Mouse (Mus musculus): ENCODE results near the gene Pcnx3.

DNA sequence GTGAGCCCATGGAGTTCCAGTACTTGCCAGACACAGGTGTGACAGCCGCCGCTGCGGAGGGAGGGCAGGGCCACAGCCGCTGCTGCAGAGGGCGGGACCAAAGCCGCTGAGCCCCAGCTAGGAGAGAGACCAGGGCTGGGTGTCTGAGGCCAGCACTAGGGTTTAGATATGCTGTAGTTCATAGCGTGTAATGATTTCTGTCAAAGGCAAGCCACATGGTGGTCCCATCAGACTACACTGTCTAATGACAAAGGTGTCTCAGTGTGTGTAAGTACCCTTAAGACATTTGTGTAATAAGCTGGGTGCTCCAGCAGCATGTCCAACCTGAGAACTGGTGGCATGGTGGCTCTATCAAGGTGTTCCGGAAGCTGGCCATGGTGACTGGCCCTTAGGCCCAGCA, 47.1 kb downstream of the Pcnx3 start:
- TF ChIP-seq EP300 (IDR thresholded peaks at IDR 0.05; ENCODE audit: insufficient read depth, low read depth, low read length) = no peak
- no peak for TF ChIP-seq CTCF (IDR thresholded peaks at IDR 0.05)
- no peak for TF ChIP-seq POLR2A (IDR thresholded peaks at IDR 0.05; ENCODE audit: insufficient read depth, low read depth, low read length)
